Mouse (Mus musculus) ES-Bruce4 (cell line): ENCODE measurements around the gene Prm1. TPM values are rescaled to one million over a fixed set of nuclear protein-coding genes. Genes with fewer than 3 reads are reported as not detected.
"Not testable (repeated sequence)": the region's sequence is repeated elsewhere in the genome, so short reads cannot be mapped to it uniquely, and the experiment has no call there.

Experiments used
- H3K27ac ChIP-seq: 2 replicates; pipeline ENCODE4 v1.5.1; 2012; ENCODE audit warnings: low read length, inconsistent platforms; ENCODE audit not compliant: insufficient read depth
- H3K27me3 ChIP-seq: 2 replicates; pipeline ENCODE4 v1.6.1; 2012; ENCODE audit warnings: mild to moderate bottlenecking, low read length, inconsistent platforms; ENCODE audit not compliant: control insufficient read depth, poor library complexity, insufficient read depth, severe bottlenecking
- H3K36me3 ChIP-seq: 2 replicates; pipeline ENCODE4 v1.6.1; 2012; ENCODE audit warnings: inconsistent platforms, mild to moderate bottlenecking, low read length, moderate library complexity; ENCODE audit not compliant: control insufficient read depth, poor library complexity, insufficient read depth, severe bottlenecking
- H3K4me1 ChIP-seq: one replicate; pipeline ENCODE4 v1.8.1; 2011; ENCODE audit warnings: low read length; ENCODE audit not compliant: control insufficient read depth, insufficient read depth
- H3K4me3 ChIP-seq: 2 replicates; pipeline ENCODE4 v1.5.1; 2011; ENCODE audit warnings: low read depth, mild to moderate bottlenecking, low read length
- H3K9ac ChIP-seq: 2 replicates; pipeline ENCODE4 v1.6.1; 2012; ENCODE audit warnings: low read depth, mild to moderate bottlenecking, inconsistent platforms; ENCODE audit not compliant: poor library complexity, severe bottlenecking
- H3K9me3 ChIP-seq: replicated peaks from 2 replicates; pipeline ENCODE4 v1.6.1; 2012; ENCODE audit warnings: mild to moderate bottlenecking, low read length, inconsistent platforms; ENCODE audit not compliant: control insufficient read depth, poor library complexity, insufficient read depth, severe bottlenecking
- CTCF ChIP-seq: IDR thresholded peaks from one replicate; pipeline ENCODE4 v1.8.1; 2011; ENCODE audit warnings: low read depth, low read length
- EP300 ChIP-seq: IDR thresholded peaks from 2 replicates; pipeline ENCODE4 v1.6.1; 2011; ENCODE audit warnings: low read depth, low read length; ENCODE audit not compliant: insufficient read depth
- POLR2A ChIP-seq: IDR thresholded peaks from one replicate; pipeline ENCODE4 v1.8.1; 2011; ENCODE audit warnings: low read length; ENCODE audit not compliant: insufficient read depth
- polyA plus RNA-seq: library from polyadenylated mRNA; stranded (reverse); fragments of >200 nt; gene quantifications from 2 replicates; pipeline ENCODE4 v1.2.4, GENCODE M21; 2011; ENCODE audit warnings: low read depth; ENCODE audit not compliant: missing spikeins, insufficient read depth, insufficient read length

Prm1 gene
- polyA plus RNA-seq, 1 experiment = not detected

DNA sequence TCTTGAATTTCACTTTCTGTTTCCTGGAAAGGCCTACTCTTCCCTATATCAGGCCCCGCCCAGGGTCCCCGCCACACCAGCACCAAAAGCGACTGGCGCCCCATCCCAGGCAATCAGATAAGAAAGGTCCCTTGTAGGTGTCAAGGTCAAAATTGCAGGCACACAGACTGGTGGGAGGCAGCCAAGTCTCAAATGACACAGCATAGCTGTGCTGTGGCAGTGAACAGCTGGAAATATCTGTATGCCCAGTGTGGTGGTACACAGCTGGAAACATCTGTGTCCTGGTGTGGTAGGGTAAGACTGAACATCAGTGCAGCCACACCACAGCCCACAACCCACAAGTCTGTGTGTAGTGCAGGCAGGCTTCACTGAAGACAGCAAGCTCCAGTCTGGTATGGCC is 9.2 kb upstream of the Prm1 start:
- Histone ChIP-seq H3K9ac (no peak overlapping the region), H3K36me3 (no peaks in the 10 kb centered on the region), H3K9me3 (no peaks in the 10 kb centered on the region), H3K4me1 (no peaks in the 10 kb centered on the region), H3K27ac (no peak overlapping the region), H3K4me3 (no peak overlapping the region), H3K27me3 (no peaks in the 10 kb centered on the region)
- TF ChIP-seq POLR2A = no peak

- Histone ChIP-seq H3K4me3 (no peak overlapping the region), H3K9ac (no peak overlapping the region), H3K4me1 (no peaks in the 10 kb centered on the region), H3K27me3 (no peaks in the 10 kb centered on the region), H3K36me3 (no peaks in the 10 kb centered on the region), H3K27ac (no peak overlapping the region), H3K9me3 (no peaks in the 10 kb centered on the region)
- TF ChIP-seq POLR2A (no peak), EP300 (no peak), CTCF (no peak)
These were observed 8.1 kb upstream of the Prm1 start for GRCm38 (mm10) chr16:10813726-10814125.

DNA sequence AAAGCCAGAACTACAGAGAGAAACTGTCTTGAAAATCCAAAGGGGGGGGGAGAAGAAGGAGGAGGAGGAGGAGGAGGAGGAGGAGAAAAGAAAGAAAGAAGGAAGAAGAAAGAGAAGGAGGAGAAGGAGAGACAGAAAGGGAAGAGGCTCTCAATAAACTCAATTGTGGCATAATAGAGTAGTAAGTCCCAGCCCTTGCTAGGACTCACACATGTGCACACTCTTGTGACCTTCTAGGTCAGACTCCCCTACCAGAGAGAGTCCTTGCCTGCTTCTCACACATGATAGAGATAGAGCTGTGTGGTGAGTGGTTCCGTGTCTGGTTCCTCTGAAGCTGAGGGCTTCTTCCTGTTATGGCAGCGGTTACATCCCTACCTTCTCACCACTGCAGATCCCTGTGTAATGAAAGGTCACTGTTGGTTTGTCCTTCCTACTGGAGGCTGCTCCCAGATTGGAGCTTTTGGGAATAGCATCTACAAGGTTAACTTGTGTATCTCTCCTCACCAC is 7.3 kb upstream of the Prm1 start, which contains the start of gene Gm11172:
Gm11172 (plus strand) TSS at position 51 of the 507 bp plus-strand sequence.
- no peaks in the 10 kb centered on the region for H3K36me3 ChIP-seq
- no peak for TF ChIP-seq POLR2A
- no peak for TF ChIP-seq CTCF
- TF ChIP-seq EP300 = no peak
- no peaks in the 10 kb centered on the region for H3K9me3 ChIP-seq
- no peak within 1 kb of the TSS for H3K4me3 ChIP-seq
- no peaks in the 10 kb centered on the region for H3K27me3 ChIP-seq
- no peak within 1 kb of the TSS for H3K9ac ChIP-seq
- no peak within 1 kb of the TSS for H3K27ac ChIP-seq
- H3K4me1 ChIP-seq = no peaks in the 10 kb centered on the region

DNA sequence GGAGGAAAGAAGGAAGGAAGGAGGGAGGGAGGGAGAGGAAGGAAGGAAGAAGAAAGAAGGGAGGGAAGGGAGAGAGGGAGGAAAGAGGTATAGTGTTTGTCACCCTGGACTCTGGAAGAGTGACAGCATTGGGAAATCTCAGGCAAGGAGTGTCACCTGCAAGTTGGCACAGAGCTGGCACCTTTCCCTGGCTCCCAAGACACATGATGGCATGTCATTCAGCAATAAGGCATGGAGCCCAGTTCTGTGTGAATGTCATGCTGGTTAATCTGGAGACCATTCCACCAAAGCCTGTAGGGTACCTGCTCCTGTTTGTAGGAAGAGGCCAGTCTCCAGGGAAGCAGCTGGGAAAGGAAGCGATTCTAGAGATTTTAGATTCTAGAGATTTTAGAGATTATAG is 4.7 kb upstream of the Prm1 start:
- no peaks in the 10 kb centered on the region for H3K27me3 ChIP-seq
- no peaks in the 10 kb centered on the region for H3K4me1 ChIP-seq
- no peak overlapping the region for H3K4me3 ChIP-seq
- H3K9ac ChIP-seq = no peak overlapping the region
- TF ChIP-seq EP300 (no peak), CTCF (no peak), POLR2A (no peak)
- no peak overlapping the region for H3K27ac ChIP-seq
- no peaks in the 10 kb centered on the region for H3K9me3 ChIP-seq
- H3K36me3 ChIP-seq = no peaks in the 10 kb centered on the region

GRCm38 (mm10) chr16:10802420-10802819 is 3.2 kb downstream of the Prm1 start:
- not testable (repeated sequence) for H3K36me3 ChIP-seq, H3K27ac ChIP-seq, H3K27me3 ChIP-seq

GRCm38 (mm10) chr16:10796034-10796433 is 9.6 kb downstream of the Prm1 start, which contains the start of gene Prm2:
Gene Prm2, minus strand, starts transcription at chr16:10796134.
- H3K27ac ChIP-seq = no peak within 1 kb of the TSS
- no peaks in the 10 kb centered on the region for H3K4me1 ChIP-seq
- no peak for TF ChIP-seq CTCF
- no peak for TF ChIP-seq POLR2A
- no peak for TF ChIP-seq EP300
- H3K9me3 ChIP-seq = no peaks in the 10 kb centered on the region
- H3K36me3 ChIP-seq = no peaks in the 10 kb centered on the region
- no peak within 1 kb of the TSS for H3K9ac ChIP-seq
- H3K27me3 ChIP-seq = no peaks in the 10 kb centered on the region
- no peak within 1 kb of the TSS for H3K4me3 ChIP-seq

More at GRCm38 (mm10) chr16:10802420-10802819, 3.2 kb downstream of the Prm1 start:
- H3K4me3 ChIP-seq, H3K9me3 ChIP-seq, H3K4me1 ChIP-seq, H3K9ac ChIP-seq: not testable (repeated sequence)
